Comparison of ENCODE assay signal across 23 mouse cellular contexts in genomic region chr19:7711148-7711547, GRCm38 (mm10). TPM values are rescaled to one million over a fixed set of nuclear protein-coding genes. Genes with fewer than 3 reads are reported as not detected.
"Had no signal": no experiment of that assay in that cellular context is flagged by ENCODE, and none has a peak within 500 bp of the region (broad histone marks: within the 10 kb centered on the region; RNA-seq: fewer than 3 reads in every experiment).

Slc22a19 (minus strand) TSS chr19:7711310.

- H3K27me3 ChIP-seq: lung, embryonic 15.5 days; megakaryocyte, embryonic 14.5 days; midbrain, embryonic 13.5 days; midbrain, embryonic 15.5 days; neural tube, embryonic 12.5 days; stomach, embryonic 15.5 days had no signal

- H3K36me3 ChIP-seq: lung, embryonic 15.5 days; midbrain, embryonic 13.5 days; midbrain, embryonic 15.5 days; neural tube, embryonic 12.5 days; stomach, embryonic 15.5 days had no signal

- H3K4me1 ChIP-seq: lung, embryonic 15.5 days; megakaryocyte, embryonic 14.5 days; midbrain, embryonic 13.5 days; midbrain, embryonic 15.5 days; neural tube, embryonic 12.5 days; stomach, embryonic 15.5 days had no signal

- ATAC-seq: lung, postnatal 0 days; midbrain, embryonic 13.5 days; midbrain, embryonic 15.5 days had no signal

- H3K4me2 ChIP-seq: lung, embryonic 15.5 days; midbrain, embryonic 11.5 days; midbrain, embryonic 13.5 days; midbrain, embryonic 15.5 days; neural tube, embryonic 12.5 days; stomach, embryonic 15.5 days had no signal

- DNase-seq: lung, adult 2 months; lung, postnatal 14 days; lung, postnatal 36 days; right cerebral cortex, postnatal 14 days; thymus, postnatal 14 days; thymus, postnatal 36 days had no signal

- H3K27ac ChIP-seq: lung, embryonic 15.5 days; macrophage; midbrain, embryonic 13.5 days; midbrain, embryonic 15.5 days; neural tube, embryonic 12.5 days; stomach, embryonic 15.5 days; stomach, postnatal 0 days had no signal

- H3K4me3 ChIP-seq: lung, embryonic 15.5 days; megakaryocyte, embryonic 14.5 days; midbrain, embryonic 13.5 days; midbrain, embryonic 15.5 days; neural tube, embryonic 12.5 days; stomach, embryonic 15.5 days had no signal

- H3K9ac ChIP-seq: lung, embryonic 15.5 days; midbrain, embryonic 13.5 days; midbrain, embryonic 15.5 days; neural tube, embryonic 12.5 days; stomach, embryonic 15.5 days had no signal

- H3K9me3 ChIP-seq: lung, embryonic 15.5 days; megakaryocyte, embryonic 14.5 days; midbrain, embryonic 13.5 days; midbrain, embryonic 15.5 days; neural tube, embryonic 12.5 days; stomach, embryonic 15.5 days had no signal

RNA-seq across cellular contexts. Expression of gene Slc22a19, which starts in this region (rescaled TPM):
- total RNA-seq: megakaryocyte progenitor cell, adult 5-6 weeks; midbrain, postnatal 0 days; monocyte, adult 5-6 weeks; neutrophil, adult 5-6 weeks had no signal
- polyA plus RNA-seq: lung, adult 2 months; macrophage; midbrain, embryonic 11.5 days; midbrain, embryonic 13.5 days; midbrain, postnatal 0 days; neural tube, embryonic 12.5 days; neural tube, embryonic 14.5 days; spleen, adult 2 months; stomach, embryonic 15.5 days; stomach, postnatal 0 days; thymus, postnatal 0 days had no signal
